Mouse (Mus musculus) MEL (cell line): Measurements from ENCODE around the gene Gsta3. TPM values are rescaled to one million over a fixed set of nuclear protein-coding genes. Genes with fewer than 3 reads are reported as not detected.

Experiments used
- polyA plus RNA-seq, 2 experiments: library from polyadenylated mRNA; stranded (reverse) in 1 of 2; unstranded in 1 of 2; fragments of >175 nt in 1 of 2; fragments of >200 nt in 1 of 2; gene quantifications; 2 replicates each; pipeline versions ENCODE4 v1.2.1 to v1.2.4; 2012; ENCODE audit warnings: low replicate concordance in 2 of 2, low read depth in 1 of 2; ENCODE audit not compliant: insufficient read length in 2 of 2, insufficient read depth in 1 of 2, missing spikeins in 1 of 2
- total RNA-seq: library from RNA; depleted of rRNA; stranded (reverse); fragments of 300-350 nt; gene quantifications from 2 replicates; pipeline ENCODE4 v1.2.3, GENCODE M21; 2012; rRNA removed

Gene Gsta3
- total and polyA plus RNA-seq, 3 experiments: 2.2 to 3.4 TPM; not detected in 1

Other genes starting within 250 kb of the Gsta3 start
- gene Tram2, start 161.4 kb upstream of the Gsta3 start, total RNA-seq: 0.54 and 0.95 TPM in 2 replicates
- 1 to 10 TPM in 1 of 2 experiments, not detected in 1; 2.9 TPM for gene Tram2, start 161.4 kb upstream of the Gsta3 start, polyA plus RNA-seq
- gene Tmem14a, start 22.0 kb upstream of the Gsta3 start, total RNA-seq: 1.3 TPM in 2 replicates
- 1 to 10 TPM in 1 of 2 experiments, not detected in 1; 1.7 TPM for gene Tmem14a, start 22.0 kb upstream of the Gsta3 start, polyA plus RNA-seq
- gene Khdc1a, start 109.1 kb downstream of the Gsta3 start, total RNA-seq: 0.08 TPM in 1 of 2 replicates, not detected in the other
- not detected for gene Khdc1a, start 109.1 kb downstream of the Gsta3 start, polyA plus RNA-seq
- 0.10 TPM in 1 of 2 replicates, not detected in the other for gene Khdc1c, start 127.7 kb downstream of the Gsta3 start, total RNA-seq
- gene Khdc1c, start 127.7 kb downstream of the Gsta3 start, polyA plus RNA-seq: under 1 TPM in 1 of 2 experiments, not detected in 1; 0.10 TPM
- not detected in 2 replicates for gene Khdc1b, start 143.0 kb downstream of the Gsta3 start, total RNA-seq
- not detected for gene Khdc1b, start 143.0 kb downstream of the Gsta3 start, polyA plus RNA-seq